Mouse (Mus musculus) embryonic fibroblast, embryonic 13.5 days (primary cell): ENCODE measurements at regions not wholly inside any gene's neighbourhood (a gene's known extent, or its start where the extent isn't known, plus 50 kb on each side); places are given as distances from the start of the nearest gene placed in this dataset.

ENCODE experiments used
- CTCF ChIP-seq: IDR thresholded peaks from 2 replicates; pipeline ENCODE4 v1.5.1; 2011; ENCODE audit warnings: mild to moderate bottlenecking, control low read depth, low read length, moderate library complexity, borderline replicate concordance; ENCODE audit not compliant: insufficient read depth
- POLR2A ChIP-seq: IDR thresholded peaks from 2 replicates; pipeline ENCODE4 v1.6.1; 2011; ENCODE audit warnings: low read depth, mild to moderate bottlenecking, control low read depth, low read length, moderate library complexity

DNA sequence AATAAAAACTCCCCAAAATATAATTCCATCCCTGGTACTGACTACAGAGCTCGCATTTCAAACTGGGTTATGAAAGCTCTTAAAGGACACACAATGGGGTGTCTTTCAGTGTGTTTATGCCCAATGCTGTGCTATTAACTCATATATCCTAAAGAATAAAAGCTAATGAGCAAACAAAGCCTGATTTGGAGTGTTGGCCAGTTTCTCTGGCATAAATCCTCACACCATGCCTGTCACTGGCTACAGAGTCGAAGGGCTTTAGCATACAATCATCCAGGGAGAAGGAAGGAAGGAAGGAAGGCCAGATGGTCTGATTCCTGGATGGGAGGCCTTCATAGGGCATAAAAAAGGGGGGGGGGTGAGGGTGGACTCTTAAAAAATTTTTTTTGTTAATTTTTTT, 74.8 kb upstream of the Trpc3 start:
- no peak for TF ChIP-seq POLR2A
- no peak for TF ChIP-seq CTCF
